Mouse (Mus musculus): ENCODE results near the gene Ccdc142.

- TF ChIP-seq CTCF (IDR thresholded peaks at IDR 0.05; ENCODE audit: low read depth) = no peak
- TF ChIP-seq EP300 (IDR thresholded peaks at IDR 0.05; ENCODE audit: low read depth) = no peak
Measured at GRCm38 (mm10) chr6:83125331-83125730, 23.9 kb downstream of the Ccdc142 start, which contains the start of gene Ino80b.
